Comparison of ENCODE assay signal across 8 mouse cellular contexts in genomic region chr14:73509765-73510423, GRCm38 (mm10). TPM values are rescaled to one million over a fixed set of nuclear protein-coding genes. Genes with fewer than 3 reads are reported as not detected.
A peak's percentile ranks its signal among the peaks of the same experiment; 100 is the strongest.
DNase-seq lines count a peak whose midpoint lies in the region; ATAC-seq and TF ChIP-seq lines count a peak whose summit lies in the region.

Gene Med4, plus strand, starts transcription at chr14:73510025.

- peaks cover 21% of the 10 kb centered on the region for H3K36me3 ChIP-seq in embryonic facial prominence, embryonic 14.5 days (ENCODE audit: control insufficient read depth, insufficient read depth, low read length)
- H3K36me3 ChIP-seq in heart, adult 2 months (ENCODE audit: control insufficient read depth, insufficient read depth, low read length), result no peaks in the 10 kb centered on the region
- H3K36me3 ChIP-seq in limb, embryonic 13.5 days, result peaks cover 15% of the 10 kb centered on the region
- peaks cover 5% of the 10 kb centered on the region; the same call in 1 of the 2 replicates for H3K36me3 ChIP-seq in midbrain, embryonic 16.5 days (ENCODE audit: control insufficient read depth, insufficient read depth, low read length)

- H3K4me2 ChIP-seq in embryonic facial prominence, embryonic 14.5 days (ENCODE audit: low read depth, low read length), result peak within 1 kb of the TSS; percentile 91
- H3K4me2 ChIP-seq in limb, embryonic 13.5 days (replicated peaks), result peak within 1 kb of the TSS; percentile 88
- peak within 1 kb of the TSS; percentile 89 for H3K4me2 ChIP-seq in midbrain, embryonic 16.5 days (ENCODE audit: low read length)

- no peaks in the 10 kb centered on the region for H3K27me3 ChIP-seq in embryonic facial prominence, embryonic 14.5 days (replicated peaks; ENCODE audit: control insufficient read depth, insufficient read depth, low read length)
- H3K27me3 ChIP-seq in heart, adult 2 months (ENCODE audit: control insufficient read depth, insufficient read depth, low read length), result no peaks in the 10 kb centered on the region
- no peaks in the 10 kb centered on the region for H3K27me3 ChIP-seq in limb, embryonic 13.5 days
- no peaks in the 10 kb centered on the region for H3K27me3 ChIP-seq in midbrain, embryonic 16.5 days (ENCODE audit: control insufficient read depth, insufficient read depth, low read depth, low read length)

- TF ChIP-seq POLR2A in heart, adult 2 months (IDR thresholded peaks at IDR 0.05; ENCODE audit: insufficient read depth, low read depth, low read length), result peak; percentile 87

- H3K9me3 ChIP-seq in embryonic facial prominence, embryonic 14.5 days (ENCODE audit: control insufficient read depth, low read length), result no peaks in the 10 kb centered on the region
- no peaks in the 10 kb centered on the region for H3K9me3 ChIP-seq in limb, embryonic 13.5 days
- no peaks in the 10 kb centered on the region for H3K9me3 ChIP-seq in midbrain, embryonic 16.5 days (replicated peaks; ENCODE audit: control insufficient read depth, low read length, poor library complexity, severe bottlenecking)

- TF ChIP-seq EP300 in heart, adult 2 months (IDR thresholded peaks at IDR 0.05; ENCODE audit: insufficient read depth, low read depth, low read length), result peak; percentile 97

- H3K27ac ChIP-seq in embryonic facial prominence, embryonic 14.5 days (replicated peaks; ENCODE audit: low read depth, low read length), result 0 out of 2 replicates have a peak within 1 kb of the TSS, but pooled peaks have one; percentile 11
- peak within 1 kb of the TSS; percentile 68 for H3K27ac ChIP-seq in heart, adult 2 months
- H3K27ac ChIP-seq in limb, embryonic 13.5 days, result no peak within 1 kb of the TSS
- H3K27ac ChIP-seq in midbrain, embryonic 16.5 days (ENCODE audit: low read length), result peak within 1 kb of the TSS; percentile 40; the same call in 1 of the 2 replicates

- ATAC-seq in embryonic facial prominence, embryonic 14.5 days (ENCODE audit: low read depth), result peak; percentile 96
- ATAC-seq in limb, embryonic 13.5 days (ENCODE audit: low FRiP score, low read depth), result peak; percentile 96
- peak; percentile 97 for ATAC-seq in midbrain, embryonic 16.5 days

- H3K9ac ChIP-seq in embryonic facial prominence, embryonic 14.5 days (ENCODE audit: low read depth, low read length), result peak within 1 kb of the TSS; percentile 88
- H3K9ac ChIP-seq in heart, adult 2 months (ENCODE audit: low read depth, low read length), result peak within 1 kb of the TSS; percentile 85
- peak within 1 kb of the TSS; percentile 91 for H3K9ac ChIP-seq in limb, embryonic 13.5 days
- H3K9ac ChIP-seq in midbrain, embryonic 16.5 days (ENCODE audit: low read depth, low read length), result peak within 1 kb of the TSS; percentile 87

- no peak; the same call in 1 of the 2 replicates for TF ChIP-seq CTCF in heart, adult 2 months (IDR thresholded peaks at IDR 0.05)

- intact Hi-C loops in heart, adult 2 months (cut with DNase I), result loop anchor here (1.0 to 5.0 kb wide), 4 partner anchors 14 to 183 kb away; partner anchors contain the start of genes Itm2b and Rb1

- H3K79me2 ChIP-seq in heart, adult 2 months (replicated peaks; ENCODE audit: control insufficient read depth, insufficient read depth, low read length), result no peaks in the 10 kb centered on the region

- peak; percentile 97 for DNase-seq in 3T3-L1 (ENCODE audit: low read depth, low spot score)
- DNase-seq in adrenal gland, postnatal 4 days (ENCODE audit: low spot score in 2 of 2), result peak; percentile 85 to 93
- DNase-seq in embryonic facial prominence, embryonic 14.5 days (ENCODE audit: low spot score), result peak; percentile 96
- DNase-seq in heart, adult 2 months, result peak; percentile 94 to 97
- DNase-seq in kidney, adult 8-10 months, result peak; percentile 95 to 96
- peak; percentile 93 for DNase-seq in spleen, postnatal 10 days (ENCODE audit: low spot score in 2 of 2)

- H3K4me3 ChIP-seq in embryonic facial prominence, embryonic 14.5 days (ENCODE audit: low read depth, low read length), result peak within 1 kb of the TSS; percentile 77
- peak within 1 kb of the TSS; percentile 69 for H3K4me3 ChIP-seq in heart, adult 2 months
- H3K4me3 ChIP-seq in limb, embryonic 13.5 days, result peak within 1 kb of the TSS; percentile 97
- H3K4me3 ChIP-seq in midbrain, embryonic 16.5 days (ENCODE audit: low read depth, low read length), result peak within 1 kb of the TSS; percentile 90

- H3K4me1 ChIP-seq in embryonic facial prominence, embryonic 14.5 days (ENCODE audit: control insufficient read depth, insufficient read depth, low read length), result peaks cover 8% of the 10 kb centered on the region; the same call in 1 of the 2 replicates
- peaks cover 5% of the 10 kb centered on the region for H3K4me1 ChIP-seq in heart, adult 2 months (ENCODE audit: control insufficient read depth, insufficient read depth, low read length)
- H3K4me1 ChIP-seq in limb, embryonic 13.5 days, result peaks cover 10% of the 10 kb centered on the region
- H3K4me1 ChIP-seq in midbrain, embryonic 16.5 days (ENCODE audit: control insufficient read depth, insufficient read depth, low read length), result peaks cover 9% of the 10 kb centered on the region

- 0% methylated on average over 32 of the region's 41 CpGs for WGBS in embryonic facial prominence, embryonic 14.5 days
- under 1% methylated on average over 41 of the region's 41 CpGs for WGBS in heart, adult 2 months
- 1% methylated on average over 41 of the region's 41 CpGs for WGBS in limb, embryonic 13.5 days
- under 1% methylated on average over 37 of the region's 41 CpGs for WGBS in midbrain, embryonic 16.5 days

RNA-seq across cellular contexts. Expression of gene Med4, which starts in this region (rescaled TPM):
- total RNA-seq in adrenal gland, postnatal 4 days (2021), result 10 to 100 TPM; 36.2 to 38.5 TPM
- polyA plus RNA-seq in embryonic facial prominence, embryonic 14.5 days (2014; fragmentation: Nextera tagmentation; extraction: Ambion mirVana), result 72.9 and 73.5 TPM in 2 replicates
- total RNA-seq in heart, adult 2 months (2021), result 10 to 100 TPM; 19.5 to 23.5 TPM
- polyA plus RNA-seq in heart, adult 2 months (2012; rRNA removed), result 12.5 and 18.2 TPM in 2 replicates
- 105 and 113 TPM in 2 replicates for polyA plus RNA-seq in limb, embryonic 13.5 days (2015; fragmentation: Nextera tagmentation; extraction: Ambion mirVana)
- polyA plus RNA-seq in midbrain, embryonic 16.5 days (2015; fragmentation: Nextera tagmentation; extraction: Ambion mirVana), result 84.7 and 87.8 TPM in 2 replicates
